ENCODE assay signal across 11 mouse cellular contexts in the genomic region with DNA sequence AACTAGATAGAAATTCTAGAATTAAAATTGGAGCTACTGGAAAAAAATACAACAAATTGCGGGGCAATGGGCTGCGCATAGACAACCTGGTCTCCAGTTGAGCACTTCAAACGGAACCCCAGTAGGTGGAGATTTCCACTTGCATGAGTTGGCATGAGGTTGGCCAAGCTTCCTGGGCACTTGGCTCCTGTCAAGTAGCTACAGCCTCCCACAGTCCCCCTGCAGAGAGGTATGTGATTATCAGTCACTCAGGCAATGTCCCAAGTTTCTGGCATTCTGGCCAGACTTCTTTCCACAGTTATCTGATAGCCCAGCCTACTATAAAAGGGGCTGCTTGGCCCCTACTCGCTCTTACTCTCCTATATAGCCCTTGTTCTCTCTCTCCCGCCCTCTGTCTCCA.
"Had no signal": no experiment of that assay in that cellular context is flagged by ENCODE, and none has a peak within 500 bp of the region (broad histone marks: within the 10 kb centered on the region; RNA-seq: fewer than 3 reads in every experiment).

No protein-coding gene starts in this region.

- DNase-seq: lung, adult 18-20 months; lung, embryonic 14.5 days; lung, postnatal 10 days; lung, postnatal 4 days; midbrain, embryonic 14.5 days; retina, postnatal 1 day; right cerebral cortex, adult 18-20 months; right cerebral cortex, postnatal 14 days; thymus, adult 2 months; thymus, postnatal 25 days; thymus, postnatal 4 days had no signal
